Mouse (Mus musculus): ENCODE results near the gene Cep72.

DNA sequence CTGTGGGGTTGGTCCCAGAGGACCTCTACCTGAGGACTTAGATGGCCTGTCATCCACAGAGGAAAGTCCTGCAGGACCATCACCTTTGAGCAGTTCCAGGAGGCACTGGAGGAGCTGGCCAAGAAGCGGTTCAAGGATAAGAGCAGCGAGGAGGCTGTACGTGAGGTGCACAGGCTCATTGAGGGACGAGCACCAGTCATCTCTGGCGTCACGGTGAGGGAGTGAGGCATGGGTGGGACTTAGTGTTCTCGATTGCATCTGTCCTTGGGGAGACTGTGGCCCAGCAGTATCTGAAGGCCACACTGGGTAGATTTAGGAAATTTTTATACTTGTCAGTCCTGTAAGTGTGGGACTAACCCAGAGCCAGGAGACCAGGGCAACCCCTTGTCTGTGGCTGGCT, 31.4 kb downstream of the Cep72 start:
- TF ChIP-seq POLR2A (IDR thresholded peaks at IDR 0.05; ENCODE audit: low read depth, low read length): no peak
- TF ChIP-seq CTCF (conservative IDR thresholded peaks at IDR 0.05; ENCODE audit: insufficient read depth, insufficient read length, low read depth, low read length): no peak

Measured in kidney, adult 2 months (tissue).